Mouse (Mus musculus) C2C12 (cell line): ENCODE measurements around the gene Ldah.

Experiments
- CTCF ChIP-seq: IDR thresholded peaks from one replicate; pipeline ENCODE4 v1.5.1; 2011; ENCODE audit not compliant: control insufficient read depth, insufficient read depth, insufficient read length
- FOSL1 ChIP-seq: IDR thresholded peaks from one replicate; pipeline ENCODE4 v1.8.0; 2011; ENCODE audit warnings: mild to moderate bottlenecking, low read length; ENCODE audit not compliant: poor library complexity, insufficient read depth, severe bottlenecking
- USF1 ChIP-seq: IDR thresholded peaks from one replicate; pipeline ENCODE4 v1.6.1; 2011; ENCODE audit warnings: low read depth, mild to moderate bottlenecking, control low read depth, moderate library complexity

DNA sequence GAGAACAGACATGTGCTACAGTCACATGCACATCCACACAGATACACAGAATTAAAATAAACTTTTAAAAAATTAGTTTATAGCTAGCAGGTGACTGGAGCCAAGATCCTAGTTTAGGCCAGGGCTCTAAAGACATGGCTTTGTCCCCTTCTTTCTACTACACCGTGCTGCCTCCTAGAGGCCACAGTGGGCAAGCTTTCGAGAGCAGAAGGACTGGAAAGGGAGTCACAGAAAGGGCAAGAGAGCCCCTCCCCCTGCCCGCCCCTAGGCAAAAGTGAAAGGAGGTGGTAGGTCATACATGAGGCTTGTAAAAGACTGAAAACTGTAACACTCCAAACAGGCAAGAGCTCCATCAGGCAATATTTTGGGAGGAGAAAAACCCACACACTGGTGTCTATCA lies 80.1 kb downstream of the Ldah start:
- no peak for TF ChIP-seq USF1
- TF ChIP-seq CTCF: no peak
- TF ChIP-seq FOSL1: no peak
